Mouse (Mus musculus): ENCODE measurements around the gene Tc2n.
"Not testable (repeated sequence)": the region's sequence is repeated elsewhere in the genome, so short reads cannot be mapped to it uniquely, and the experiment has no call there.

Gene Tc2n

DNA sequence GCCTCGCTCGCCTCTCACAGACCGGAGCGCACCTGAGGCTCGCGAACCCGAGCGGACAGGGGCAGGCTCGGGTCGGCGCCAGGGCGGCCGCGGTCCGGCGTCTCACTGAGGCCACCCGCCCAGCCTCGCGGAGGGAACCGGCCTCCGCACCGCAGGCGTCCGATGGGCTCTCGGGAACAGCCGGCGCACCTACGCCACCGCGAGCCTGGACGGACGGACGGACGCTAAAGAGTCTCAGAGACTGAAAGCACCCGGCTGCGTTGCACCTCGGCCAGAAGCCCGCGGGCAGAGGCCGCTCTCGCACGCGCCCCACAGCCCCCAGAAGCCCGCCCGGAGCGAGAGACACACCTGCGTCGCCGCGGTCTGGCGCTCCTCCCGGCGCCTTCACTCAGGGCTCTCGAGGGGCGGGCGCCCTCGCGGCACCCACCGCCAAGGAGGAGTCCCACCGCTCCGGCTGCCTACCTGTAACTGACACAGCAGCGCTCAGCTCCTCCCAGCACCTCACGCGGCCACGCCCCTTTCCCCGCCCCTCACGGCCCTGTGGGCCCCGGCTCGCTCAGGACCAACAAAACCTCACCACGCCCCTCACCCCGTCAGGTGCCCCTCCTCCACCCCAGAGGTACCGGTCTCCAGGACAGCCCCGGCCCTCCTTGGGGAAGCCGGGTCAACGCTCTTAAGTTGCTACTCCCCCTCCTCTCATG, at the start of gene Tc2n:
Gene Tc2n (minus strand): TSS at position 470 of the 701 bp plus-strand sequence.
- DNase-seq: peak; percentile 76

DNA sequence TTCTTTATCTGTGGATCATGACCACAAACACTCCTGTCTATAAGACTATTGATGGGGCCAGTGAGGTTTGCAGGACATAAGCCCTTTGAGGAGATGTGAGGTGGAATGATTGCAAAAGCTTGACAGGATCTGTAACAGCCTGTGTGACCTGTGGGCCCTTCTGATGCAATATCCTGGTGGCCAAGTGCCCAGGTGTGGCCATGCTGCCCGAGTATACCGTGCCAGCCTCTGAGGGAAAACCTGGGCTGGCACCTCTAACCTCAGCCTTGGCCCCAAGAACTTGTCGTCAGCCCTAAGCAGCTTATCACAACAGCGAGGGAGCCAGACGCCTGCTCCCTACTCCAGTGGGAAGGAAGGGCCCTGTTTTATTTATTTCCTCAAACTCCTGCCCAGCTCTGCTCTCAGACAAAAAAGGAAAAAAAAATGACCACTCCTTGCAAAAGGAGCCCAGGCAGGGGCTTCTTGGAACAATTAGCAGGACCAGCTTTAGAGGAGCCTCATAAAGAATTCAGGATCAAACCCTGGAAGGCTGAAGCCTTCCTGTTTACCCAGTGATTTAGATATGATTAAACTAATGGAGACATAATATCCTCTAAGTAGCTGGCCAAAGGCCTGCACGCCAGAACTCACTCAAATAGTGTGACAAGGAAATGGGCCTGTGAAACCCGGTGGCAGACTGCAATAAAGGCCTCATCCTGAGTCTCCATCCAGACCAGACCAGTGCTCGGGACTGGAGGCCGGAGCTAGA, 49.2 kb upstream of the Tc2n start:
- DNase-seq: no peak

DNA sequence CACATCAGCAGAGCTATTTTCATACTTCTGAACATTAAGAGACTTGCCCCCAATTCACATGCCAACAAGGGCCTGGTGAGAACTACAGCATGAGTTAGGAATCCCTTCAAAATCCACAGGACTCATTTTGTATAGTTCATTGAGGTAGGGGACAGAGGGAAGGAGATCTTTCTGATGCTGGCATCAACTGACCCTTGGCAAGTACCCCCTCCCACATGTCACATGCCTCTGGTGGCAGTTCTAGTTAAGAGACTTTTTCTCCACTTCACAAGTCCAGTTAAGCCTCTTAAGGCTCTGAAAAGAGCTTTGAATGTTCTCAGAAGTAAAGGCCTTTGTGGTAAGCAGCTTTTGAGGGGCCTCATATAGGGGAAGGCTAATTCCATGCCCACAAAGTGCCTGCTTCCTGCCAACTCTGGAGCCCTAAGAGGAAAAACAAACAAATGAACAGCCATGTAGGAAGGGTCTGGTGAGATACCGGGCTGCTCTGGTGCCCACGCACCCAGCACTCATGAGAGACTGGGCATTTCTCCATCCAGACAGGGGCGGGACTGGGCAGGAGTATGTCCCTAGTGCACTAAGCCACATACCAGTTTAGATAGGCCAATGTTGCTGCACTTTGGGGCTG, 48.0 kb upstream of the Tc2n start:
- DNase-seq: no peak

DNA sequence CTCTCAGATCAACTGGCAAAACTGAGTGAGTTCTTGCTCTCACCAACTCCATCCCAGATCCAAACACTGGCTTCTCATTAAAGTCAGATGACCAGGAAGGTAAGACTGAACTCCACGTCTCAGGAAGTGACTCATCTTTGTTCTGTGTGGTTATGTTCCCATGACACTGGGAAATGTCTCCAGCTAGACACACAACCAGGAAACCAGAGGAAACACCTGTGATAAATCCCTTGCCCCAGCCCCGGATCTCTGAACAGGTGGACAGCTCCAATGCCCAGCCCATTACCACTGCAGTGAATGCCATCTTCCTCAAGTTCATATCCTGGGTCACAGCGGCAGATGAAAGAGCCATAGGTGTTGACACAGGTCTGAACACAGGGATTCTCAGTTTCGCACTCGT, 46.5 kb upstream of the Tc2n start:
- no peak for DNase-seq

DNA sequence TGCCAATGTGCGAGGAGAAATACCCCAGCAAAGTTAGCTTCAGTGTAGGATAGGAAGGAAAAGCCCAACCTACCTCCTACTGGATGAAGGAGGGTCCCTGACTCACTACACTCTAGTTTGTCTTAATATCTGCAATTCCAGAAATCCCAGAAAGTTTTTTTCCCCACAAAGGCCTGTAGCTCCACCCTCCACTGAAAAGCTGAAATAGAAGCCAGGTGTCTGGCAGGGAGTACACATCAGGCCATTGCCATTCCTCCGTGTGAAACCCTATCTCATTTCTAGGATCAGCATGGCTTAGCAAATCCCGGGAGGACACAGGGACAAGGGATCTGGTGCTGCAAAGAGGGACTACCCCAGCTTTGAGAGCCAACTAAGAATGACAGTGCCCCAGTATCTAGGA, 44.7 kb upstream of the Tc2n start:
- no peak for DNase-seq

DNA sequence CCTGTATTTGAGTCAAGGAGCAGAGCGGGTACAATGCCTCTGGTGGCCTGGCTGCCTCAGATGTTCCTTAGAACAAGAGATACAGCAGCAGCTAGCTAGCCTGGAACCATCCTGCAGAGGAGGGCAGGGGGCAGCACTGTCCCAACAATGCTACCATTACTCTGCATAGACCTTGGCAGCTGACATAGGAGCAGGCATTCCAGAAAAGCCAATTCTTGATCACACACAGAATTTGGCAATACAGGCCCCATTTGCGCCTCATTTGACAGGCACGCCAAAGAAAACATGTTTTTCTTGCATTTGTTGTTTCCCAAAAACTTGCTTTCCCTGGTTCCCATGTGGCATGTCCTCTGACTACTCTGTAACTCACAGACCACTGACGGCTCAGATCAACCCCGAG, 43.7 kb upstream of the Tc2n start:
- no peak for DNase-seq

DNA sequence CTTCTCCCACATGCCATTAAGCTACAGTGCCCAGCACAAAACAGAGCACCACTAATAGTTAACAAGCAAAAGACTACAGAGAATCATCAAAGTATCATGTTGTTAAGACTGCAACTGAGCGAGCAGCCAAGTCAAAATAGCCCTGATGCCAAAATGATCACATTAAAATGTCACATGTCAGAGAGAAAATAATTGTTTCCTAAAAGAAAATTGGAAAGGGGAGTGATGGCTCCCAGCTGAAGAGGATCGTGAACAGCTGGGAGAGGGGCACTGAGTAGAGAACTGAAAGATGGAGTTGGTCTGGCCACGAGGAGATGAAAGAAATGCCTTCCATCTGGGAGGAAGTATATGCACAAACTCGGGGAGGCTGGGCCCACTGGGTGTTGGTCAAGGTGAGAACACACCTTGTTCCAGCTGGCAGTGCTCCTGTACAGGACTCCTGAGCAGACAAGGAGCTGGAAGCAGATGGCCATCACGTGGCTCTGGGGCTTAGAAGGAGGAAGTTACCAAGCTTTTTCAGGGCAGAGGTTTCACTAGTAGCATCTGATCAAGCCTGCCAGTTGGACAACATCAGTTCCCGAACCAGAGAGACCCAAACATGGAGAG, 41.2 kb upstream of the Tc2n start:
- DNase-seq: no peak

DNA sequence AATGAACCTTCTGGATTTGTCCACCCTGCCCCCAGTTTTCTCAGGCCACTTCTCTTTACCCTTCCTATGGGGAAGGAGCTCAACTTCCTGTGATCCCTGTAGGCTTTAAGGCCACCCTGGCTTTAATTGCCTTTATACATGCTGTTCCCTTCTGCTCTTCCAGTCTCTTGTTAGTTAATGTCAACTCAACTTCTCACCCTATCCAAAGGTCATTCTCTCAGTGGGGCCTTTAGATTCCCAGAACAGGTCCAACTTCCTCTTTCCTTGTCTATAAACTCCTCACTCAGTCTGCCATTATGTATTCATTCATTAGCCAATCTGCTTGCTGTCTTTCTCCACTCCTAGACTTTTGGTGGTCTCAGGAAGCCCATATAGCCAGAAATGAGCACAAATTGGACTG, 40.4 kb upstream of the Tc2n start:
- DNase-seq: no peak

DNA sequence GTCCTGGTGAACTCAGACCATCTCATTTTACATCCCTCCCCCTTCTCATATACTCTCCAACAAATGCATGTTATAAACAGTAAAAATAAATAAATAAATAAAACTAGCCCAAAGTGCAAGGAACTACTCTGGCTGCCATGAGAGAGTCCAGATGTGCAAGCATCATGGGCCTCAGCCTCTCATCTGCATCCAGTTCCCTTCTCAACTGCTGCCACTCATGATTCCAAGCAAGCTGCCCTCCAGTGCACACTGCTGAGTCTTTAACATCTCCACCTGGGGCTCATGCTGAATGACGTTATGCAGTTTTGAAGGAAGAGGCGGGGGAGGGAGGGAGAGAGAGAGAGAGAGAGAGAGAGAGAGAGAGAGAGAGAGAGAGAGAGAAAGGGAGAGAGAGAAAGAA, 24.1 kb upstream of the Tc2n start:
- no peak for DNase-seq

DNA sequence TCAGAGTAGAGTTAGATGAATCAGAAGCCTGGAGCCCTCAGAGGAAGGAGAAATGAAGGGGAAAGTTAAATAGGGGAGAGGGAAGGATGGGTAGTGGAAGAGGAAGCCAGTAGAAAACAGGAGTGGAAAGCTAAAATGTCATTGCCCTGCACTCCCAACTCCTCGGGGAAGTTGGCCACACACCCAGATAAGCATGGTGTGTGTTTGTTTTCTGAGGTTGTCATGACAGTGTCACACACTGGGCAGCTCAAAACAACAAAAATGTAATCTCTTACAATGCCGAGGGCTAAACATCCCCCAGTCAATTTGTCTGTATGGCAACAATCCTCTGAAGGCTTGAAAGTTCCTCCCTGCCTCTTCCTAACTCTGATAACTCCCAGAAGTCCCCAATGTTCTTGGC, 22.2 kb upstream of the Tc2n start:
- DNase-seq: no peak

DNA sequence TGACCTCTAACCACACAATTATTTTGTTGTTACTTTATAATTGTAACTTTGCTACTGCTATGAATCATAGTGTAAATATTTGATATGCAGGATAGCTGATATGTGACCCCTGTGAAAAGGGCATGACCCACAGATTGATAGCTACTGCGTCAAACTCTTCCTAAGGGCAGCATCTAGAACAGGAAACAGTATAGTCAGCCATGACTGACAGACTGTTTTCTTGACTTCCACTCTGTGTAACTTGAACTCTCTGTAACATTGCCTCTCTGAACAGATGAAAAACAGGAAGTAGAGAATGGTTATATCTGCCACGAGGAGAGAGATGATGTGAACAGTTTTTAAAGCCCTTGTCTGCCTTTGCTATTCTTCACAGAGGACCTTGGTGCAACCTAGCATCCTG, 21.7 kb upstream of the Tc2n start:
- no peak for DNase-seq

DNA sequence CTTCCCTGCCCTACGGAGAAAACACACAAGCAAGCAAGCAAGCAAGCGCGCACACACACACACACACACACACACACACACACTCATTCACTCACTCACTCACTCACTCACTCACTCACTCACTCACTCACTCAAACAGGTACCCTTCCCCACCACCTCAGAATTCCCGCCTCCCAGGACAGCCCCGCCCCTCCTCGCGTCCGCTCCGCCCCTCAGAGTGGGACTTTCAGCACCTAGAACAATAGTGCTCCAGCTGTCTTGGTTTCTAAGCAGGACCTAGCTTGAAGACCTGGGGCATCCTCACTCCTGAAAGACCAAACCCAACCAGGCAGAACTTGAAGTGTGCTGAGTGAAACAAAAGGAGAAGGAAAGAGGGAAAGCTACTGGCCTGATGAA, 430 bp upstream of the Tc2n start:
- DNase-seq: peak; percentile 18

DNA sequence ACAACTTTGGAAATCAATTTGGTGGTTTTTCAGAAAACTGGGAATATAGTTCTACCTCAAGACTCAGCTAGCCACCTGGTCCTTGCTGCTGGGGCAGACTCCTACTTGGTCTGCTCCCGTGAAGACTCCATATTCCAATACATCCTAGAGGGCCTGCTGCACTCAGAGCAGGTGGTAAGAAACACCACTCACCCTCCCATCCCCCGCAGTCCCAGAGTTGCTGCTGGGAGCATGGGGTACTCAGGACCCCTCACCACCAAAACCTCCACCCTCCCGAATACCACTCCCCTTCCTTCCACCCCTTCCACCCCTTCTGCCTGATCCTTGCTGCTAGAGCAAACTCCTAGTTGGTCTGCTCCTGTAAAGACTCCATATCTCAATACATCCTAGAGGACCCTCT, 19.1 kb downstream of the Tc2n start:
- DNase-seq: no peak

DNA sequence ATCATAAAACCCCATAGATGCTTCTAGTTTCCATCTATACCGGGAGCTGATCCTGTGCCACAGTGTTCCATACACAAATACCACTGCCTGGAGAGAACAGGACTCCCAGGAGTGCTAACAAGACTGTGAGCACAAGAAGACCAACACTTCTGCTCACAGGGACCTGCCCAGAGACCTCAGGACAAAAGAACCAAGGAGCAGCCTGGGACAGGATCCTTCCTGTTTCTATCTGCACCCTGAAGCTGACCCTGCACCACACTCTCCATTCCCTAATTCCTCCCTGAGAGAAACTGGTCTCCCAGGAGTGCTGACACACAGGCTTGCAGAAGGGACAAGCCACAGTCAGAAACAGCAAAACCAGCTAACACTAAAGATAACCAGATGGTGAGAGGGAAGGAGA, 21.8 kb downstream of the Tc2n start:
- no peak for DNase-seq

DNA sequence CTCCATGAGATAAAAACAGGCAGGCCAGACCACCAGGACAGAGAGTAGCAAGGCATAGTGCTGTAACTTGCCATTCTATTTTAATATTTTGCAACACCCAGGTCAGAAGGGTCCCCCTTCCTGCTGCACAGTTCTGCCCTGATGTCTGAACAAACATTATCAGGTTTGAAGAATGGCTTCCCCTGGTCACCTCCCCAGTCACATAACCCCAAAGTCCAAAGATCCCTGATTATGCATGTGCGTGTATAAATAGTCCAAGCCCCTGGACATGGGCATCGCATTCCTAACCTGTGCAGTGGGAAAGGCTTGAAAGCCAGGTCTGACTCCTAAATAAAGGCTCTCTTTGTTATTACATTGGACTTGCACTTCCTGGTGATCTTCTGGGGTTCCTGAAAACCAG, 37.8 kb downstream of the Tc2n start:
- DNase-seq: no peak

DNA sequence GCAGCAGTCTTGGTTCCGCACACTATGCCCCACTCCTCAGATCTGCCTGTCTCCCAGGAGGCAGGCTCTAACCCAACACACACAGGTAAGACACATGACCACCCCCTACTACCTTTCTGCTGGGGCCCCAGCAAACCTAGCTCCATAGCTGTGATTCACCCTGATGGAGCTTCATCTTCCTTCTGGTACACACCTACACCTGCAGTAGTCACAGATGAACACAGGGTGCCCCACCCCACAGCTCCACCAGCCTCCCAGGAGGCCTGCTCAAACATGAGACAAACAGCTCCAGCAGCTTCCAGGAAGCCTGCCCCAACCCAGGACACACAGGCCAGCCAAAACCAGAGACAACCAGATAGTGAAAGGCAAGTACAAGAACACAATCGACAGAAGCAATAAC, 50.8 kb downstream of the Tc2n start:
- DNase-seq: no peak

DNA sequence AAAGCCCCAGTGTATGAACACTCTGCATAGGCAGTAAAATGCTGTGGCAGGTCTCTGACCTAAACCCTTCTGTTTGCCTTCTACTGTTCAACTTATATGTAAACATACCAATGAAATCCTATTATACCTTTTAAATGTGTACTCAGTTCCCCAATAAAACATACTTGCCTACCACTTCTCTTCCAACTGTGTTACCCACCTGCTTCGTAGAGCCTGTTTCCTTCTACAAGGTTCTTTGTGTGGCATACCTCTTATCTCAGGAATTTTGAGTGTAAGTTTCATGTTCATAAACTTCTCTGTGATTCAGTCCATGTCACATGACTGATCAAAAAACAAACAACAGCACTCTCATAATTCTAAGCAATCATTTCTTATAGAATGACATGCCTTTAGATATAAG, 85.2 kb downstream of the Tc2n start:
- no peak for DNase-seq

DNA sequence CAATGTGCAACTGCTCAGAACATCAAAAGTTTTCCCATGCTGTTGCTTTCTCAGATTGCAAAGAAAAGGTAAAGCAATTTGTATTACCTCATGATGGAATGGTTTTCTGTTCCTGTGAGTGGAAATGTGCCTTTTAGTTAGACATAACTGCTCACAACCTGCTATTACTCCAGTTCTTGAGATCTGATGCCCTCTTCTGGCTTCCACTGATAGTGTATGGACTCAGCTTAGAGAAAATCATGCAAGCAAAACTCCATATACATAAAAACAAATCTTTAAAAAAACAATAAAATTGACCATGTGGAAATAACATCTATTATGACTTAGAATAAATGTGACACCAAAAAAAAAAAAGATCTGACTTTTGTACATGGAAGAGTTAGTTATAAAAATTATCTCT, 111.7 kb downstream of the Tc2n start:
- not testable (repeated sequence) for DNase-seq

Data from thymus, postnatal 14 days (tissue).